11 mouse cellular contexts compared by ENCODE assay signal in the genomic region with DNA sequence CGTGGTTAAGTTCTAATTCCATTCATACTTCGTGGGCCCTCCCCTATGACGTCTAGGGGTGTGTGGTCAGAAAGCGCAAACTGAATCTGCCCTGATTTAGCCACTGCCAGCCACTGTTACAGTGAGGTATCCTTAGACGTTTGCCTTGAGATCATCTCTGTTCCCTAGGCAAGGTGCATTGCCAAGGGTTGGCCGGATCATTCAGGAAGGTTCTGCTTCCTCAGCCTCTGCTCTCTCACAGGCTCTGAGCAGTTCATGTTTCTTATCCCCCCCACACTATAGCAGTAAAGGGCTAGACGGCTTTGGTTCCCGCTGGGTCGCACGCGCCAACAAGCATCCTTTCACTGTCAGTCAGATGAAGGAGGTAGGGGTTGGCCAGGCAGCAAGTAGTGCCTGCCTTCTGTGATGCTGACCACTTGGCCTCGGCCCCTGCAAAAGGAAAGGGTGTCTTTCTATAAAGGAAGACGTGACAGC. TPM values are rescaled to one million over a fixed set of nuclear protein-coding genes. Genes with fewer than 3 reads are reported as not detected.
DNase-seq lines count a peak whose midpoint lies in the region; ATAC-seq and TF ChIP-seq lines count a peak whose summit lies in the region.
"Had no signal": no experiment of that assay in that cellular context is flagged by ENCODE, and none has a peak within 500 bp of the region (broad histone marks: within the 10 kb centered on the region; RNA-seq: fewer than 3 reads in every experiment).

No protein-coding gene starts in this region.

- no peak overlapping the region for H3K9ac ChIP-seq in midbrain, embryonic 12.5 days (replicated peaks)
- H3K9ac ChIP-seq in midbrain, embryonic 11.5 days (ENCODE audit: low read length) = no peak overlapping the region
- H3K9ac ChIP-seq in stomach, postnatal 0 days (ENCODE audit: low read length) = no peak overlapping the region
- H3K9ac ChIP-seq: liver, embryonic 14.5 days had no signal

- ATAC-seq in midbrain, embryonic 12.5 days (ENCODE audit: low FRiP score, low read depth) = no peak
- no peak for ATAC-seq in midbrain, embryonic 11.5 days (ENCODE audit: low FRiP score)
- ATAC-seq in stomach, postnatal 0 days (ENCODE audit: low FRiP score, low TSS enrichment) = peak; percentile 78
- ATAC-seq: inflammation-experienced regulatory T-cells, adult 6 months had no signal

- H3K4me2 ChIP-seq in midbrain, embryonic 12.5 days (replicated peaks) = no peak overlapping the region
- H3K4me2 ChIP-seq in midbrain, embryonic 11.5 days = no peak overlapping the region
- H3K4me2 ChIP-seq in stomach, postnatal 0 days (replicated peaks; ENCODE audit: low read depth) = no peak overlapping the region

- H3K4me1 ChIP-seq in midbrain, embryonic 12.5 days = peaks cover 23% of the 10 kb centered on the region
- peaks cover 19% of the 10 kb centered on the region for H3K4me1 ChIP-seq in midbrain, embryonic 11.5 days (ENCODE audit: control insufficient read depth, insufficient read depth, low read length)
- H3K4me1 ChIP-seq in stomach, postnatal 0 days (replicated peaks; ENCODE audit: control insufficient read depth, insufficient read depth) = no peaks in the 10 kb centered on the region

- no peak for TF ChIP-seq CTCF in stomach, postnatal 0 days (IDR thresholded peaks at IDR 0.05; ENCODE audit: low read depth)

- intact Hi-C loops in heart, postnatal 10 days (cut with DNase I) = no loop called here
- intact Hi-C loops in heart, postnatal 25 days (cut with DNase I) = no loop called here

- H3K27ac ChIP-seq in midbrain, embryonic 12.5 days (replicated peaks) = 0 out of 2 replicates have a peak overlapping the region, but pooled peaks have one; percentile 15
- no peak overlapping the region for H3K27ac ChIP-seq in midbrain, embryonic 11.5 days (ENCODE audit: low read depth, low read length)
- no peak overlapping the region for H3K27ac ChIP-seq in stomach, postnatal 0 days (replicated peaks)
- H3K27ac ChIP-seq: liver, embryonic 14.5 days had no signal

- no peaks in the 10 kb centered on the region for H3K9me3 ChIP-seq in midbrain, embryonic 12.5 days
- no peaks in the 10 kb centered on the region for H3K9me3 ChIP-seq in midbrain, embryonic 11.5 days (ENCODE audit: control insufficient read depth, low read length)
- H3K9me3 ChIP-seq in stomach, postnatal 0 days (ENCODE audit: control insufficient read depth, low read length) = no peaks in the 10 kb centered on the region

- H3K4me3 ChIP-seq in midbrain, embryonic 12.5 days = no peak overlapping the region
- no peak overlapping the region for H3K4me3 ChIP-seq in midbrain, embryonic 11.5 days (ENCODE audit: low read depth, low read length)
- H3K4me3 ChIP-seq in stomach, postnatal 0 days (ENCODE audit: low read depth, low read length) = no peak overlapping the region

- 73% methylated on average over 13 of the region's 13 CpGs for WGBS in midbrain, embryonic 12.5 days
- WGBS in midbrain, embryonic 11.5 days = 77% methylated on average over 13 of the region's 13 CpGs
- WGBS in stomach, postnatal 0 days = 62% methylated on average over 13 of the region's 13 CpGs

- H3K27me3 ChIP-seq in midbrain, embryonic 12.5 days = no peaks in the 10 kb centered on the region
- H3K27me3 ChIP-seq in midbrain, embryonic 11.5 days (ENCODE audit: control insufficient read depth, insufficient read depth, low read length) = no peaks in the 10 kb centered on the region
- H3K27me3 ChIP-seq in stomach, postnatal 0 days (ENCODE audit: control insufficient read depth, insufficient read depth, low read length) = no peaks in the 10 kb centered on the region

- peaks cover 22% of the 10 kb centered on the region for H3K36me3 ChIP-seq in midbrain, embryonic 12.5 days
- no peaks in the 10 kb centered on the region for H3K36me3 ChIP-seq in midbrain, embryonic 11.5 days (ENCODE audit: control insufficient read depth, insufficient read depth, low read length)
- no peaks in the 10 kb centered on the region for H3K36me3 ChIP-seq in stomach, postnatal 0 days (ENCODE audit: control insufficient read depth, insufficient read depth, low read length)

- TF ChIP-seq EP300 in stomach, postnatal 0 days (optimal IDR thresholded peaks at IDR 0.05) = no peak

- DNase-seq in cerebellum, adult 18-20 months = peak; percentile 41 to 59
- DNase-seq in cerebellum, postnatal 4 days (ENCODE audit: low spot score in 2 of 2) = no peak
- DNase-seq in heart, postnatal 10 days = peak; percentile 22 to 27
- no peak for DNase-seq in heart, postnatal 25 days (ENCODE audit: low spot score)
- no peak for DNase-seq in midbrain, embryonic 11.5 days (ENCODE audit: low spot score, missing footprints)
- peak; percentile 53 for DNase-seq in stomach, postnatal 0 days (ENCODE audit: low spot score)
- no peak for DNase-seq in thymus, postnatal 14 days
- DNase-seq: B cell, adult 2 months had no signal

RNA-seq across cellular contexts. Expression of gene Mrpl37, which starts 54.6 kb away (rescaled TPM):
- total RNA-seq in heart, postnatal 10 days (2021) = 10 to 100 TPM; 84.2 to 87.3 TPM
- total RNA-seq in heart, postnatal 25 days (2021) = 100 to 1,000 TPM; 110 to 111 TPM
- 91.0 and 91.9 TPM in 2 replicates for polyA plus RNA-seq in midbrain, embryonic 12.5 days (2016; fragmentation: Nextera tagmentation; extraction: Ambion mirVana)
- 106 and 112 TPM in 2 replicates for polyA plus RNA-seq in midbrain, embryonic 11.5 days (2014; fragmentation: Nextera tagmentation; extraction: Ambion mirVana)
- polyA plus RNA-seq in stomach, postnatal 0 days (2015; fragmentation: Nextera tagmentation; extraction: Ambion mirVana) = 52.6 and 54.6 TPM in 2 replicates

RNA-seq across cellular contexts. Expression of gene Cyb5rl, which starts 54.7 kb away (rescaled TPM):
- total RNA-seq in heart, postnatal 10 days (2021) = 10 to 100 TPM; 11.4 to 12.0 TPM
- total RNA-seq in heart, postnatal 25 days (2021) = 10 to 100 TPM; 14.2 to 17.8 TPM
- polyA plus RNA-seq in midbrain, embryonic 12.5 days (2016; fragmentation: Nextera tagmentation; extraction: Ambion mirVana) = 5.8 and 9.5 TPM in 2 replicates
- 5.6 TPM in 2 replicates for polyA plus RNA-seq in midbrain, embryonic 11.5 days (2014; fragmentation: Nextera tagmentation; extraction: Ambion mirVana)
- 5.6 and 6.2 TPM in 2 replicates for polyA plus RNA-seq in stomach, postnatal 0 days (2015; fragmentation: Nextera tagmentation; extraction: Ambion mirVana)

Comparison
In these comparisons a context has a peak if more than half of its experiments do, and no peak if none do; other contexts are left out.
1. DNase-seq: peak in cerebellum, adult 18-20 months (2 of 2), heart, postnatal 10 days (2 of 2) and stomach, postnatal 0 days (single experiment); none in cerebellum, postnatal 4 days (0 of 2), heart, postnatal 25 days (single experiment), midbrain, embryonic 11.5 days (single experiment) and thymus, postnatal 14 days (single experiment).